Mouse (Mus musculus): ENCODE results near the gene Lmna. TPM values are rescaled to one million over a fixed set of nuclear protein-coding genes. Genes with fewer than 3 reads are reported as not detected.
A peak's percentile ranks its signal among the peaks of the same experiment; 100 is the strongest.

The Lmna gene
- total RNA-seq (2021), result 100 to 1,000 TPM; 125 to 161 TPM
- long read RNA-seq, experiment 1, transcript Lmna-203 (10 exons, 2,021 nt), result major isoform, 177 of 365 reads
- long read RNA-seq, experiment 1, transcript Lmna-201 (12 exons, 3,156 nt), result minor isoform, 109 of 365 reads
- long read RNA-seq, experiment 1, partial matches to known transcripts, result 56 of 365 reads
- long read RNA-seq, experiment 1, other reads (novel, unspliced or antisense), result 17 of 365 reads
- long read RNA-seq, experiment 2, transcript Lmna-203 (10 exons, 2,021 nt), result major isoform, 184 of 421 reads
- long read RNA-seq, experiment 2, transcript Lmna-201 (12 exons, 3,156 nt), result minor isoform, 149 of 421 reads
- long read RNA-seq, experiment 2, partial matches to known transcripts, result 73 of 421 reads
- long read RNA-seq, experiment 2, other reads (novel, unspliced or antisense), result 10 of 421 reads

GRCm38 (mm10) chr3:88509692-88510420, at the start of gene Lmna:
Lmna (minus strand) TSS chr3:88509956.
- intact Hi-C loops (cut with DNase I; ENCODE audit: low total_unique reads), result no loop called here
- peak; percentile 96 for DNase-seq

- DNase-seq, result no peak
- intact Hi-C loops (cut with DNase I; ENCODE audit: low total_unique reads), result no loop called here
Observed at GRCm38 (mm10) chr3:88556616-88557015, 46.9 kb upstream of the Lmna start.

GRCm38 (mm10) chr3:88555731-88556130, 46.0 kb upstream of the Lmna start:
- intact Hi-C loops (cut with DNase I; ENCODE audit: low total_unique reads), result no loop called here

GRCm38 (mm10) chr3:88555069-88555605, 45.4 kb upstream of the Lmna start:
- no peak for DNase-seq
- intact Hi-C loops (cut with DNase I; ENCODE audit: low total_unique reads), result no loop called here

More at GRCm38 (mm10) chr3:88555731-88556130, 46.0 kb upstream of the Lmna start:
- no peak for DNase-seq

GRCm38 (mm10) chr3:88553880-88554586, 44.3 kb upstream of the Lmna start:
- intact Hi-C loops (cut with DNase I; ENCODE audit: low total_unique reads), result no loop called here
- peak; percentile 62 for DNase-seq

GRCm38 (mm10) chr3:88553525-88553879, 43.7 kb upstream of the Lmna start, which contains the start of gene Ubqln4:
Ubqln4 (plus strand) TSS chr3:88553758.
- intact Hi-C loops (cut with DNase I; ENCODE audit: low total_unique reads), result no loop called here
- peak; percentile 94 for DNase-seq

- intact Hi-C loops (cut with DNase I; ENCODE audit: low total_unique reads), result no loop called here
Observed at GRCm38 (mm10) chr3:88552676-88553524, 43.1 kb upstream of the Lmna start, which contains the start of gene Lamtor2. Lamtor2 (minus strand) TSS chr3:88553074.

GRCm38 (mm10) chr3:88552082-88552645, 42.4 kb upstream of the Lmna start:
- intact Hi-C loops (cut with DNase I; ENCODE audit: low total_unique reads), result no loop called here
- no peak for DNase-seq

More at GRCm38 (mm10) chr3:88552676-88553524, 43.1 kb upstream of the Lmna start, which contains the start of gene Lamtor2:
- DNase-seq, result peak; percentile 99

GRCm38 (mm10) chr3:88551586-88551985, 41.8 kb upstream of the Lmna start:
- intact Hi-C loops (cut with DNase I; ENCODE audit: low total_unique reads), result no loop called here
- DNase-seq, result no peak

GRCm38 (mm10) chr3:88548180-88548917, 38.6 kb upstream of the Lmna start, which contains the start of gene Rab25:
Rab25 (minus strand) TSS chr3:88548300.
- no peak for DNase-seq
- intact Hi-C loops (cut with DNase I; ENCODE audit: low total_unique reads), result no loop called here

GRCm38 (mm10) chr3:88546674-88547418, 37.1 kb upstream of the Lmna start:
- intact Hi-C loops (cut with DNase I; ENCODE audit: low total_unique reads), result no loop called here
- no peak for DNase-seq

GRCm38 (mm10) chr3:88544955-88545591, 35.3 kb upstream of the Lmna start:
- intact Hi-C loops (cut with DNase I; ENCODE audit: low total_unique reads), result no loop called here
- DNase-seq, result no peak

- intact Hi-C loops (cut with DNase I; ENCODE audit: low total_unique reads), result no loop called here
- no peak for DNase-seq
Observed at GRCm38 (mm10) chr3:88544514-88544913, 34.8 kb upstream of the Lmna start.

- no peak for DNase-seq
- intact Hi-C loops (cut with DNase I; ENCODE audit: low total_unique reads), result no loop called here
Observed at GRCm38 (mm10) chr3:88543651-88544410, 34.1 kb upstream of the Lmna start.

- intact Hi-C loops (cut with DNase I; ENCODE audit: low total_unique reads), result no loop called here
- DNase-seq, result no peak
Observed at GRCm38 (mm10) chr3:88543174-88543573, 33.4 kb upstream of the Lmna start.

GRCm38 (mm10) chr3:88542486-88542885, 32.7 kb upstream of the Lmna start:
- DNase-seq, result no peak
- intact Hi-C loops (cut with DNase I; ENCODE audit: low total_unique reads), result no loop called here

Data from gastrocnemius, postnatal 14 days (tissue).